Mouse (Mus musculus): ENCODE measurements around the gene Peli2. TPM values are rescaled to one million over a fixed set of nuclear protein-coding genes. Genes with fewer than 3 reads are reported as not detected.

Peli2 gene
- total and polyA plus RNA-seq, 3 experiments = not detected

- in situ Hi-C loops (cut with MboI; ENCODE audit: low pct_ligation_motif_present, low pct_unique_long_range_greater_than_20kb, low sequenced_read_pairs) = no loop called here
- no peak overlapping the region for H3K4me2 ChIP-seq (ENCODE audit: insufficient read depth, low read depth, poor library complexity, severe bottlenecking)
- DNase-seq (ENCODE audit: extremely low read depth) = no peak
- no peak overlapping the region for H3K9ac ChIP-seq (ENCODE audit: insufficient read depth, low read depth)
- dilution Hi-C loops (cut with MboI; ENCODE audit: extremely low pct_ligation_motif_present, extremely low pct_unique_long_range_greater_than_20kb, low sequenced_read_pairs) = no loop called here
- TF ChIP-seq MEF2A (IDR thresholded peaks at IDR 0.05; ENCODE audit: borderline replicate concordance, low read depth, low read length) (no peak), ZC3H11A (IDR thresholded peaks at IDR 0.05; ENCODE audit: low read depth, low read length) (no peak), MAZ (IDR thresholded peaks at IDR 0.05; ENCODE audit: low read depth, low read length) (no peak), ZMIZ1 (IDR thresholded peaks at IDR 0.05; ENCODE audit: low read depth, low read length) (no peak), EP300 (IDR thresholded peaks at IDR 0.05; ENCODE audit: low read length) (no peak), ZNF384 (IDR thresholded peaks at IDR 0.05; ENCODE audit: low read depth, low read length) (no peak), ELF1 (IDR thresholded peaks at IDR 0.05; ENCODE audit: low read depth, low read length) (no peak), IRF4 (IDR thresholded peaks at IDR 0.05; ENCODE audit: low read depth, low read length) (no peak), POLR2A (IDR thresholded peaks at IDR 0.05; ENCODE audit: low read depth, low read length) (no peak), POLR2AphosphoS2 (IDR thresholded peaks at IDR 0.05; ENCODE audit: low read depth, low read length) (no peak), JUND (conservative IDR thresholded peaks at IDR 0.05; ENCODE audit: low read depth, low read length) (no peak), NELFE (IDR thresholded peaks at IDR 0.05; ENCODE audit: low read depth, low read length) (no peak)
- H3K27me3 ChIP-seq (replicated peaks) = no peaks in the 10 kb centered on the region
- H3K4me3 ChIP-seq (replicated peaks in 1 of 3; ENCODE audit: low read depth in 2 of 3, low read length in 2 of 3, poor library complexity in 1 of 3) = no peak overlapping the region
- H3K36me3 ChIP-seq (replicated peaks in 1 of 2; ENCODE audit: control insufficient read depth in 1 of 2, insufficient read depth in 1 of 2, low read length in 1 of 2) = no peaks in the 10 kb centered on the region
- H3K27ac ChIP-seq (ENCODE audit: insufficient read depth, low read depth) = no peak overlapping the region
- no peaks in the 10 kb centered on the region for H3K79me2 ChIP-seq (replicated peaks; ENCODE audit: control insufficient read depth, extremely low read depth, insufficient read depth, poor library complexity, severe bottlenecking)
- H3K9me3 ChIP-seq (replicated peaks; ENCODE audit: low read length) = no peaks in the 10 kb centered on the region
- H3K4me1 ChIP-seq (ENCODE audit: control insufficient read depth in 1 of 2, insufficient read depth in 2 of 2) = peaks cover 3% of the 10 kb centered on the region in 2 experiments; a peak in 1 of 4 replicates
Observed at GRCm38 (mm10) chr14:48198957-48199356, 78.3 kb downstream of the Peli2 start.

DNA sequence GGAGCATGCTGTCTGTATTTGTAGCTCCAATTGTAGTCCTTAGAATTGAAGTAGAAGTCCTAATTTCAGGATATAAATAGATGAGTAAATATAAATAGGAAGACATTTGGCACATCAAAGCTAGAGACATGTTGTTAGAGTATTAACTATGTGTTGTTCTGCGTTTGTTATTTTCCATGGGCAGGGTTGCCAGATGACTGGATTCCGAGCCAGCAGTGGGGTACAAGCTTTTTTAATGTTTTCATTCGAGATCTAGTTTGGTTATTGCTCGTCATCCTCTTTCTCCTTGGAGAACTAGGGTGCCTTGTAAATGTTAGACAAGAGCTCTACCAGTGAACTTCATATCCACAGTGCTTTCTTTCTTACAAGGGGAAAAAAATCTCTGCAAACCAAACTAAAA lies 78.9 kb downstream of the Peli2 start:
- DNase-seq (ENCODE audit: extremely low read depth) = no peak
- Histone ChIP-seq H3K27ac (ENCODE audit: insufficient read depth, low read depth) (no peak overlapping the region), H3K4me1 (ENCODE audit: control insufficient read depth in 1 of 2, insufficient read depth in 2 of 2) (peaks cover 3% of the 10 kb centered on the region in 2 experiments; a peak in 1 of 4 replicates), H3K9ac (ENCODE audit: insufficient read depth, low read depth) (no peak overlapping the region), H3K9me3 (replicated peaks; ENCODE audit: low read length) (no peaks in the 10 kb centered on the region), H3K4me3 (replicated peaks in 1 of 3; ENCODE audit: low read depth in 2 of 3, low read length in 2 of 3, poor library complexity in 1 of 3) (no peak overlapping the region), H3K27me3 (replicated peaks) (no peaks in the 10 kb centered on the region), H3K79me2 (replicated peaks; ENCODE audit: control insufficient read depth, extremely low read depth, insufficient read depth, poor library complexity, severe bottlenecking) (no peaks in the 10 kb centered on the region), H3K4me2 (ENCODE audit: insufficient read depth, low read depth, poor library complexity, severe bottlenecking) (no peak overlapping the region), H3K36me3 (replicated peaks in 1 of 2; ENCODE audit: control insufficient read depth in 1 of 2, insufficient read depth in 1 of 2, low read length in 1 of 2) (no peaks in the 10 kb centered on the region)
- in situ Hi-C loops (cut with MboI; ENCODE audit: low pct_ligation_motif_present, low pct_unique_long_range_greater_than_20kb, low sequenced_read_pairs) = no loop called here
- no peak for TF ChIP-seq PAX5 (IDR thresholded peaks at IDR 0.05; ENCODE audit: low read length)
- TF ChIP-seq BHLHE40 (IDR thresholded peaks at IDR 0.05; ENCODE audit: low read depth, low read length) = no peak
- no peak for TF ChIP-seq IRF4 (IDR thresholded peaks at IDR 0.05; ENCODE audit: low read depth, low read length)
- no peak for TF ChIP-seq JUN (IDR thresholded peaks at IDR 0.05; ENCODE audit: insufficient read depth, low read depth, low read length)
- no peak for TF ChIP-seq MYC (IDR thresholded peaks at IDR 0.05; ENCODE audit: low read depth, low read length)
- TF ChIP-seq CHD2 (IDR thresholded peaks at IDR 0.05; ENCODE audit: low read length) = no peak
- no peak for TF ChIP-seq ELF1 (IDR thresholded peaks at IDR 0.05; ENCODE audit: low read depth, low read length)
- TF ChIP-seq CHD1 (IDR thresholded peaks at IDR 0.05; ENCODE audit: low read depth, low read length) = no peak
- no peak for TF ChIP-seq ZC3H11A (IDR thresholded peaks at IDR 0.05; ENCODE audit: low read depth, low read length)
- TF ChIP-seq ZKSCAN1 (IDR thresholded peaks at IDR 0.05; ENCODE audit: borderline replicate concordance, low read depth, low read length) = no peak
- no peak for TF ChIP-seq UBTF (IDR thresholded peaks at IDR 0.05; ENCODE audit: low read depth, low read length)
- TF ChIP-seq JUND (conservative IDR thresholded peaks at IDR 0.05; ENCODE audit: low read depth, low read length) = no peak
- no peak for TF ChIP-seq MAFK (IDR thresholded peaks at IDR 0.05; ENCODE audit: insufficient replicate concordance, low read length)
- dilution Hi-C loops (cut with MboI; ENCODE audit: extremely low pct_ligation_motif_present, extremely low pct_unique_long_range_greater_than_20kb, low sequenced_read_pairs) = no loop called here
